Mouse (Mus musculus): ENCODE results near the gene Gm49403.

The Gm49403 gene

DNA sequence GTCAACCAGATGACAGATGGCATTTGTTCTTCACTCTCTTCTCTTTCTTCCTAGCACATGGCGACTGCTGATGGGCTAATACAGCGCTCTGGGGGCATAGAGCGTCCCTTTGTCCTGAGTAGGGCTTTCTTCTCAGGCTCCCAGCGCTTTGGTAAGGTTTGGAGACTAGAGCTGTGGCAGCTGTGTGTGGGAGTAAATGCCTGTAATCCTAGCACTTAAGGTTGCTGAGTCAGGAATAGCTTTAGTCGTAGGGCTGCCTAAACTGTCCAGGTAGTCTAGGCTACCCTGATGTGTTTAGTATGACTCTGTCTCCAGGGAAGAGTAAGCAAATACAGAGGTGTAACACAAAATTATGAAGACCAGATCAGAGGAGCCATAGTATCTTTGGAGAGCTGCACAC lies 28.1 kb downstream of the Gm49403 start:
- DNase-seq (ENCODE audit: extremely low spot score) = no peak

- DNase-seq (ENCODE audit: extremely low spot score) = no peak
Observed at GRCm38 (mm10) chr19:8914212-8914611, 30.5 kb downstream of the Gm49403 start.

DNA sequence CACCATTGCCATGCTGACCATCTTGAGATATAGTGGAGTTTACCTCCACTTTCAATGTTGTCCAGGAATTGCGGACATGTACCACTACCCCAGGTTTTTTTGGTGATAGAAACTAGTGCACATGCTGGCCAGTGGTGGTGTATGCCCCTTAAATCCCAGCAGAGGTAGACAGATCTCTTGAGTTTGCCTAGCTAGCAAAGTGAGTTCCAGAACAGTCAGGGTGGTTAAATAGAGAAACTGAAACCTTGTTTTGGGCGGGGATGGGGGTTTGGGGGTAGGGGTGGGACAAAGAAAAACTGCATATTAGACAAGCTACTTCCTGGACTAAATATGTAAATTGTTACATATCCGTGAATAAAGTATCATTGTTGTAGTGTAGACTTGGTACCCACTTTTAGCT lies 35.3 kb downstream of the Gm49403 start:
- DNase-seq (ENCODE audit: extremely low spot score) = no peak

DNA sequence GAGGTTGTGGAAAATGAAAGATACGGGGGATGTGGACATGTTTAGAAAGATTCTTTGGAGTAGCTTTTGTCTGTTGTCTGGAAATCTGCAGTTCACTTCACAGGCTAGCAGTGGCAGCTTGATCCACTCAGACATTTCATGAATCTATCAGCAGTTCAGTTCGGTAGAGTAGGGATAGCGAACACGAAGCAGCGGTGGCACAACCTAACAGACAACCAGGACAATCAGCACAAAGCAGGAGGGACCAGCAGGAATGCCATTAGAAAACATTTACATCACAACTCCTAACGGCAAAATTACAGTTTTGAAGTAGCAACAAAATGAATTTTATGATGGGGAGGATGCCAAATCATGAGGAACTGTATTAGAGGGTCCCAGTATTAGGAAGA lies 35.9 kb downstream of the Gm49403 start:
- DNase-seq (ENCODE audit: extremely low spot score) = no peak

- peak; percentile 96 for DNase-seq (ENCODE audit: extremely low spot score)
Observed at GRCm38 (mm10) chr19:8920073-8920736, 36.5 kb downstream of the Gm49403 start, which contains the start of gene B3gat3. TSS of gene B3gat3 (plus strand) at chr19:8920374.

DNA sequence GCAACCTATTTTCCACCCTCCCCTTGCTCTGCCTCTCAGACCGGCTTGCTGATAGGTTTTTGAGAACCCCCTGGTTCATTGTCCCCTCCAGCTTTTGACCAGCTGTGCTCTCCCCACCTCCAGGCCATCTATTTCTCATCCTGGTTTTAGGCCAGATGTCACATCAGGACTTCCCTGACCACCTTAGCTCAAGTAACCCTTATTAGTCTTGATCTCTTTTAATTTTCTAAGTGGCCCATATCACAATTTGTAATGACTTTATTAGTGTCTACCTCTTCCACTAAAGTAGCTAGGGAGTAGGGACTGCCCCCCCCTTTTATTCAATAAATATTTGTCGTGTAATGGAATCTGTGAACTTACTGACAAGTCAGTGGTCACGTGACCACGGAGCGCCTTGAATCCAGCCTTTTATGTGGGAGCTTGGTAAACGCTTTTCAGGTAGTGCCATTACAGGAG lies 37.1 kb downstream of the Gm49403 start:
- peak; percentile 49 for DNase-seq (ENCODE audit: extremely low spot score)

- DNase-seq (ENCODE audit: extremely low spot score) = no peak
Observed at GRCm38 (mm10) chr19:8921741-8922140, 38.0 kb downstream of the Gm49403 start.

DNA sequence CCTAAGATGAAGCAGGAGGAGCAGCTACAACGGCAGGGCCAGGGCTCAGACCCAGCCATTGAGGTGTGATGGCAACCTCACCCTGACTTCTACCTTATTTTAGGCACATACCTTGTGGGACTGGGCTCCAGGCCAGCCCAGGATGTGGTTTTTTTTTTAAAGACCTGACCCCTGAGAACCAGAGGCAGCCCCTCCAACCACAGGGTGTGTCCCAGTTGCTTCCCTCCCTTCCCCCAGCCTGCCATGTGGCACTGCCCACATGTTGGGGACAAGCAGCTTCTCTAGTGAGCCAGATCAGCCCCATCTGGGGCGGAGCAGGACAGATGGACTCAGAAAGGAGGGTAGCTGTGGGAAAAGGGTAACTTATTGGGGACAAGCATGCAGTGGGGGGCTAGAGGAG lies 43.0 kb downstream of the Gm49403 start:
- DNase-seq (ENCODE audit: extremely low spot score) = no peak

- DNase-seq (ENCODE audit: extremely low spot score) = no peak
Observed at GRCm38 (mm10) chr19:8927891-8928525, 44.3 kb downstream of the Gm49403 start.

- DNase-seq (ENCODE audit: extremely low spot score) = no peak
Observed at GRCm38 (mm10) chr19:8928689-8929223, 45.0 kb downstream of the Gm49403 start.

- DNase-seq (ENCODE audit: extremely low spot score) = peak; percentile 91
Observed at GRCm38 (mm10) chr19:8929224-8930088, 45.7 kb downstream of the Gm49403 start, which contains the start of the genes Rom1 and Eml3. TSS of gene Rom1 (minus strand) at chr19:8929356. TSS of gene Eml3 (plus strand) at chr19:8929552.

- DNase-seq (ENCODE audit: extremely low spot score) = no peak
Observed at GRCm38 (mm10) chr19:8930117-8930516, 46.4 kb downstream of the Gm49403 start.

DNA sequence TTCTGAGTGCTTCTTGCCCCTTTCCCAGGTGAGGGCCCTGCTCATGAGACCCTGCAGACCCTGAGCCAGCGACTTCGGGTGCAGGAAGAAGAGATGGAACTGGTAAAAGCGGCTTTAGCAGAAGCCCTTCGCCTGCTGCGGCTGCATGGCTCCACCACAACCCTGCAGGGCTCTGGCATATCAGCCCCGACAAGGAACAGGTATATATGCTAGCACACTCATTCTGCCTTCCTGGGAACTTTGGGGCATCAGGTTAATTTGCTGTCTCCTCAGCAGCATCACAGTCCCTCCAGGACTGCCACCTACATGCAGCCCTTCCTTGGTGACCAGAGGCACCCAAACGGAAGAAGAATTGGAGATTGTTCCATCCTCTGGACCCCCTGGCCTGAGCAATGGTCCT lies 47.0 kb downstream of the Gm49403 start:
- no peak for DNase-seq (ENCODE audit: extremely low spot score)

GRCm38 (mm10) chr19:8936736-8937135 lies 53.0 kb downstream of the Gm49403 start:
- DNase-seq (ENCODE audit: extremely low spot score) = no peak
